Mouse (Mus musculus) spleen, adult 18-20 months (tissue): ENCODE results near the gene Eng.

Experiments
- DNase-seq, 2 experiments: peaks; one replicate each; pipeline ENCODE4 v3.0.0; 2022; ENCODE audit warnings: mixed read lengths in 2 of 2

The Eng gene

GRCm38 (mm10) chr2:32646379-32647056, at the start of gene Eng:
TSS of gene Eng (plus strand) at chr2:32646595.
- DNase-seq, result peak in 1 of 2 experiments; percentile 31

GRCm38 (mm10) chr2:32596725-32597124, 49.7 kb upstream of the Eng start:
- DNase-seq, result no peak

- DNase-seq, result no peak
These were observed 49.1 kb upstream of the Eng start for GRCm38 (mm10) chr2:32597248-32597647.

GRCm38 (mm10) chr2:32597699-32598098, 48.7 kb upstream of the Eng start:
- no peak for DNase-seq

GRCm38 (mm10) chr2:32598506-32598905, 47.9 kb upstream of the Eng start:
- DNase-seq, result no peak

- no peak for DNase-seq
These were observed 47.0 kb upstream of the Eng start, which contains the start of gene St6galnac6 for GRCm38 (mm10) chr2:32599409-32599808. TSS of gene St6galnac6 (plus strand) at chr2:32599709.

- DNase-seq, result peak in 1 of 2 experiments; percentile 33
These were observed 44.9 kb upstream of the Eng start for GRCm38 (mm10) chr2:32601417-32602065.

- DNase-seq, result peak; percentile 64 to 88
These were observed 43.8 kb upstream of the Eng start for GRCm38 (mm10) chr2:32602600-32603054.

- DNase-seq, result no peak
These were observed 41.8 kb upstream of the Eng start for GRCm38 (mm10) chr2:32604631-32605030.

- peak; percentile 70 to 83 for DNase-seq
These were observed 39.9 kb upstream of the Eng start for GRCm38 (mm10) chr2:32606161-32607142.

- peak in 1 of 2 experiments; percentile 36 for DNase-seq
These were observed 39.0 kb upstream of the Eng start for GRCm38 (mm10) chr2:32607262-32607947.

- DNase-seq, result peak in 1 of 2 experiments; percentile 46
These were observed 38.1 kb upstream of the Eng start for GRCm38 (mm10) chr2:32608141-32608777.

GRCm38 (mm10) chr2:32608778-32609435, 37.5 kb upstream of the Eng start:
- DNase-seq, result no peak

GRCm38 (mm10) chr2:32610610-32611229, 35.7 kb upstream of the Eng start:
- peak in 1 of 2 experiments; percentile 40 for DNase-seq

GRCm38 (mm10) chr2:32612274-32612673, 34.1 kb upstream of the Eng start:
- DNase-seq, result no peak

- no peak for DNase-seq
These were observed 29.3 kb upstream of the Eng start for GRCm38 (mm10) chr2:32617109-32617508.

GRCm38 (mm10) chr2:32617601-32618000, 28.8 kb upstream of the Eng start:
- no peak for DNase-seq

- no peak for DNase-seq
These were observed 28.3 kb upstream of the Eng start for GRCm38 (mm10) chr2:32618051-32618450.

- no peak for DNase-seq
These were observed 25.5 kb upstream of the Eng start for GRCm38 (mm10) chr2:32620682-32621516.

GRCm38 (mm10) chr2:32621517-32621859, 24.9 kb upstream of the Eng start, which contains the start of gene Ak1:
TSS of gene Ak1 (plus strand) at chr2:32621758.
- no peak for DNase-seq
